Mouse (Mus musculus) midbrain, embryonic 14.5 days (tissue): ENCODE measurements around the gene Chl1. TPM values are rescaled to one million over a fixed set of nuclear protein-coding genes. Genes with fewer than 3 reads are reported as not detected.

Experiments
- ATAC-seq: fragments of 200-750 bp; cut with Nextera tagmentation; 2 replicates; pipeline ENCODE4 v1.8.0; 2017; ENCODE audit warnings: moderate number of reproducible peaks, moderate library complexity; ENCODE audit not compliant: low FRiP score, low TSS enrichment
- DNase-seq: peaks from one replicate; pipeline ENCODE4 v3.0.0-alpha.2; 2015
- H3K27ac ChIP-seq: fragments of 300-500 bp; sonication (generic); replicated peaks from 2 replicates; pipeline ENCODE4 v1.5.1; 2014; ENCODE audit warnings: mild to moderate bottlenecking, low read depth, low read length, moderate library complexity
- H3K27me3 ChIP-seq: fragments of 300-500 bp; sonication (generic); 2 replicates; pipeline ENCODE4 v1.6.1; 2014; ENCODE audit warnings: low read length, control low read depth, mixed read lengths; ENCODE audit not compliant: control insufficient read depth, insufficient read depth
- H3K36me3 ChIP-seq: fragments of 300-500 bp; sonication (generic); 2 replicates; pipeline ENCODE4 v1.6.1; 2014; ENCODE audit warnings: low read length, control low read depth; ENCODE audit not compliant: control insufficient read depth, insufficient read depth
- H3K4me1 ChIP-seq: fragments of 300-500 bp; sonication (generic); 2 replicates; pipeline ENCODE4 v1.6.1; 2014; ENCODE audit warnings: mild to moderate bottlenecking, antibody characterized with exemption, low read length, control low read depth; ENCODE audit not compliant: control insufficient read depth, insufficient read depth
- H3K4me2 ChIP-seq: fragments of 300-500 bp; sonication (generic); 2 replicates; pipeline ENCODE4 v1.6.1; 2014; ENCODE audit warnings: mild to moderate bottlenecking, low read length, moderate library complexity
- H3K4me3 ChIP-seq: fragments of 300-500 bp; sonication (generic); replicated peaks from 2 replicates; pipeline ENCODE4 v1.5.1; 2014; ENCODE audit warnings: low read depth, low read length
- H3K9ac ChIP-seq: fragments of 300-500 bp; sonication (generic); replicated peaks from 2 replicates; pipeline ENCODE4 v1.6.1; 2014; ENCODE audit warnings: mild to moderate bottlenecking, low read length, moderate library complexity
- H3K9me3 ChIP-seq: fragments of 300-500 bp; sonication (generic); 2 replicates; pipeline ENCODE4 v1.6.1; 2016; ENCODE audit warnings: low read length, control low read depth, mixed read lengths; ENCODE audit not compliant: control insufficient read depth
- WGBS: fragments of 180-500 bp; shearing (Covaris S2); extraction: QIAGEN DNeasy Blood & Tissue Kit; methylation state at CpG from one replicate; pipeline ENCODE4 v1.1.7; 2014; 5-methylcytosine and 5-hydroxymethylcytosine counted together
- polyA plus RNA-seq: library from polyadenylated mRNA; unstranded; fragments of >200 nt; fragmentation: Nextera tagmentation; extraction: Ambion mirVana; gene quantifications from 2 replicates; pipeline ENCODE4 v1.2.1, GENCODE M21; 2014

Gene Chl1
- polyA plus RNA-seq, 1 experiment from 2014 or later: 146 TPM

- H3K9me3 ChIP-seq: no peaks in the 10 kb centered on the region
- peak; percentile 40 for DNase-seq
- no peaks in the 10 kb centered on the region for H3K27me3 ChIP-seq
- no peak overlapping the region; the same call in 1 of the 2 replicates for H3K27ac ChIP-seq
- no peak for ATAC-seq
- no peak overlapping the region for H3K9ac ChIP-seq
- WGBS: 68% methylated on average over 8 of the region's 8 CpGs
- no peaks in the 10 kb centered on the region for H3K36me3 ChIP-seq
- no peak overlapping the region for H3K4me2 ChIP-seq
- H3K4me1 ChIP-seq: 0 out of 2 replicates have a peak, but pooled peaks cover 4% of the 10 kb centered on the region
- no peak overlapping the region for H3K4me3 ChIP-seq
Measured at GRCm38 (mm10) chr6:103526945-103527777, 16.8 kb downstream of the Chl1 start.

- no peak overlapping the region for H3K4me3 ChIP-seq
- no peak overlapping the region for H3K4me2 ChIP-seq
- H3K27me3 ChIP-seq: no peaks in the 10 kb centered on the region
- no peaks in the 10 kb centered on the region for H3K4me1 ChIP-seq
- no peaks in the 10 kb centered on the region for H3K9me3 ChIP-seq
- ATAC-seq: no peak
- H3K9ac ChIP-seq: no peak overlapping the region
- H3K36me3 ChIP-seq: no peaks in the 10 kb centered on the region
- no peak overlapping the region for H3K27ac ChIP-seq
- no peak for DNase-seq
Measured at GRCm38 (mm10) chr6:103533048-103533447, 22.7 kb downstream of the Chl1 start.

- H3K27me3 ChIP-seq: no peaks in the 10 kb centered on the region
- DNase-seq (no peak), ATAC-seq (no peak)
- 83% methylated on average over 2 of the region's 2 CpGs for WGBS
- no peak overlapping the region for H3K27ac ChIP-seq
- no peak overlapping the region for H3K4me3 ChIP-seq
- no peaks in the 10 kb centered on the region for H3K9me3 ChIP-seq
- no peak overlapping the region for H3K9ac ChIP-seq
- no peak overlapping the region for H3K4me2 ChIP-seq
- H3K36me3 ChIP-seq: no peaks in the 10 kb centered on the region
- H3K4me1 ChIP-seq: no peaks in the 10 kb centered on the region
Measured at GRCm38 (mm10) chr6:103534027-103534426, 23.6 kb downstream of the Chl1 start.

- Histone ChIP-seq H3K27me3 (no peaks in the 10 kb centered on the region), H3K27ac (no peak overlapping the region)
- ATAC-seq: no peak
Measured at GRCm38 (mm10) chr6:103542576-103542975, 32.2 kb downstream of the Chl1 start.

GRCm38 (mm10) chr6:103543753-103544152 lies 33.4 kb downstream of the Chl1 start:
- no peak overlapping the region for H3K9ac ChIP-seq
- H3K27ac ChIP-seq: no peak overlapping the region
- no peaks in the 10 kb centered on the region for H3K36me3 ChIP-seq
- no peaks in the 10 kb centered on the region for H3K27me3 ChIP-seq
- no peak for DNase-seq
- 12% methylated on average over 1 of the region's 1 CpGs for WGBS
- H3K4me3 ChIP-seq: no peak overlapping the region
- H3K9me3 ChIP-seq: no peaks in the 10 kb centered on the region
- H3K4me2 ChIP-seq: no peak overlapping the region
- no peaks in the 10 kb centered on the region for H3K4me1 ChIP-seq
- no peak for ATAC-seq

More at GRCm38 (mm10) chr6:103542576-103542975, 32.2 kb downstream of the Chl1 start:
- no peak overlapping the region for H3K9ac ChIP-seq
- no peaks in the 10 kb centered on the region for H3K4me1 ChIP-seq
- peak; percentile 47 for DNase-seq
- no peak overlapping the region for H3K4me2 ChIP-seq
- no peaks in the 10 kb centered on the region for H3K9me3 ChIP-seq
- H3K36me3 ChIP-seq: no peaks in the 10 kb centered on the region
- 50% methylated on average over 2 of the region's 2 CpGs for WGBS
- H3K4me3 ChIP-seq: no peak overlapping the region

GRCm38 (mm10) chr6:103546314-103546713 lies 35.9 kb downstream of the Chl1 start:
- no peak overlapping the region for H3K4me3 ChIP-seq
- H3K27ac ChIP-seq: no peak overlapping the region
- WGBS: 59% methylated on average over 3 of the region's 3 CpGs
- H3K4me2 ChIP-seq: no peak overlapping the region
- H3K9me3 ChIP-seq: no peaks in the 10 kb centered on the region
- H3K4me1 ChIP-seq: no peaks in the 10 kb centered on the region
- DNase-seq: no peak
- no peaks in the 10 kb centered on the region for H3K27me3 ChIP-seq
- no peaks in the 10 kb centered on the region for H3K36me3 ChIP-seq
- no peak for ATAC-seq
- no peak overlapping the region for H3K9ac ChIP-seq

- WGBS: 89% methylated on average over 4 of the region's 4 CpGs
- no peak overlapping the region for H3K4me2 ChIP-seq
- no peak for DNase-seq
- no peaks in the 10 kb centered on the region for H3K9me3 ChIP-seq
- no peaks in the 10 kb centered on the region for H3K4me1 ChIP-seq
- ATAC-seq: no peak
- no peak overlapping the region for H3K4me3 ChIP-seq
- H3K27ac ChIP-seq: no peak overlapping the region
- H3K9ac ChIP-seq: no peak overlapping the region
- no peaks in the 10 kb centered on the region for H3K27me3 ChIP-seq
- H3K36me3 ChIP-seq: no peaks in the 10 kb centered on the region
Measured at GRCm38 (mm10) chr6:103549929-103550328, 39.5 kb downstream of the Chl1 start.

- H3K4me3 ChIP-seq: no peak overlapping the region
- H3K27me3 ChIP-seq: no peaks in the 10 kb centered on the region
- peak overlapping the region; percentile 28; the same call in 1 of the 2 replicates for H3K27ac ChIP-seq
- WGBS: 35% methylated on average over 5 of the region's 5 CpGs
- DNase-seq (peak; percentile 28), ATAC-seq (peak; percentile 48; the same call in 1 of the 2 replicates)
- no peaks in the 10 kb centered on the region for H3K36me3 ChIP-seq
- peaks cover 27% of the 10 kb centered on the region for H3K4me1 ChIP-seq
- H3K9ac ChIP-seq: no peak overlapping the region
- H3K9me3 ChIP-seq: no peaks in the 10 kb centered on the region
- no peak overlapping the region for H3K4me2 ChIP-seq
Measured at GRCm38 (mm10) chr6:103558037-103558893, 47.9 kb downstream of the Chl1 start.
